ENCODE assay signal across 8 mouse cellular contexts in the genomic region with DNA sequence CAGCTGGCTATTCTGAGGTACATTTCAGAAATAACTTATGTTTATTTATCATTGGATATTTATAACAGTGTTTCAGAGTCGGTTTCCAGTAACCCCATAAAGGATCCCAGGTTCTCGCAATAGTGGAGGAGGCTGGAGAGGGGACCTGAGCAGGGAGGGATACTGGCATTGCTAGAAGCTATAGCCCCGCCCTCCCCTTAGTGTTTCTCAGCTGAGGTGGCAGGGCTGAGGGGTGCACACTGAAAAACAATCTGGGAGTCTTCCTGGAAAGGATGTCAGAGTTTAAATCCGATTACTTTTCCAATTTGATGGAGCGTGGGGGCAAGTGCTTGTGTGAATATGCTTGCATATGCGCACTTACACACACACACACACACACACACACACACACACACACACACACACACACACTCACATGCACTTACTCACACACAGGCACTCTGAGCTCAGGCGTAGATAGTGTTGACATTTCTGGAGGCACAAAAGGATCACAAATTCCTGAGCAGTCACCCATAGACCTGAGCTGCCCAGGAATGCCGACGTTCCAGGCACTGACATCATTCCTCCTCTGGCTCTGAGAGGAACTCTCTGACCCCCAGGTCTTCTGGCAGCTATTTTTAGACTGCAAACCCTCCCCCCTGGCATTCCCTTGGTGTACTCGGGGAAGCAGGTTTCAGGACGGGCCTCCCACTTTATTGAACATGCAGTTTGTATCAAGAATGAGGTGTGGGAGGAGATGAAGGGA.
DNase-seq lines count a peak whose midpoint lies in the region; ATAC-seq and TF ChIP-seq lines count a peak whose summit lies in the region.
"Had no signal": no experiment of that assay in that cellular context is flagged by ENCODE, and none has a peak within 500 bp of the region (broad histone marks: within the 10 kb centered on the region; RNA-seq: fewer than 3 reads in every experiment).

No protein-coding gene starts in this region.

- H3K4me2 ChIP-seq in heart, embryonic 15.5 days, result peak overlapping the region; percentile 22; the same call in 1 of the 2 replicates
- no peak overlapping the region for H3K4me2 ChIP-seq in limb, embryonic 14.5 days (replicated peaks; ENCODE audit: low read depth, low read length, severe bottlenecking)

- no peaks in the 10 kb centered on the region for H3K36me3 ChIP-seq in heart, embryonic 15.5 days
- no peaks in the 10 kb centered on the region for H3K36me3 ChIP-seq in limb, embryonic 14.5 days (ENCODE audit: control insufficient read depth, insufficient read depth, low read length)

- no peak overlapping the region for H3K9ac ChIP-seq in heart, embryonic 15.5 days
- H3K9ac ChIP-seq in limb, embryonic 14.5 days (ENCODE audit: low read depth, low read length, severe bottlenecking), result no peak overlapping the region

- no peak overlapping the region for H3K4me3 ChIP-seq in heart, embryonic 15.5 days
- no peak overlapping the region for H3K4me3 ChIP-seq in limb, embryonic 14.5 days (replicated peaks; ENCODE audit: low read length)
- H3K4me3 ChIP-seq: erythroblast, embryonic 14.5 days had no signal

- no peaks in the 10 kb centered on the region for H3K9me3 ChIP-seq in heart, embryonic 15.5 days (replicated peaks)
- no peaks in the 10 kb centered on the region for H3K9me3 ChIP-seq in limb, embryonic 14.5 days (ENCODE audit: control insufficient read depth, low read length)

- no peaks in the 10 kb centered on the region for H3K27me3 ChIP-seq in heart, embryonic 15.5 days
- H3K27me3 ChIP-seq in limb, embryonic 14.5 days (ENCODE audit: control insufficient read depth, insufficient read depth, low read length), result no peaks in the 10 kb centered on the region

- peak; percentile 94 for ATAC-seq in heart, embryonic 15.5 days (replicated peaks; ENCODE audit: insufficient number of reproducible peaks, insufficient read depth, low FRiP score, low read depth)
- ATAC-seq in limb, embryonic 14.5 days (ENCODE audit: low FRiP score, low read depth), result peak; percentile 88

- no peak for TF ChIP-seq POLR2A in brain, embryonic 14.5 days (IDR thresholded peaks at IDR 0.05; ENCODE audit: borderline replicate concordance, extremely low read depth, insufficient read depth, insufficient read length, poor library complexity, severe bottlenecking)
- TF ChIP-seq POLR2A in limb, embryonic 14.5 days (IDR thresholded peaks at IDR 0.05; ENCODE audit: borderline replicate concordance, extremely low read depth, insufficient read depth, insufficient read length), result no peak

- peaks cover 19% of the 10 kb centered on the region for H3K4me1 ChIP-seq in heart, embryonic 15.5 days (replicated peaks)
- peaks cover 16% of the 10 kb centered on the region for H3K4me1 ChIP-seq in limb, embryonic 14.5 days (ENCODE audit: control insufficient read depth, insufficient read depth, low read length)

- peak overlapping the region; percentile 83 for H3K27ac ChIP-seq in heart, embryonic 15.5 days
- H3K27ac ChIP-seq in limb, embryonic 14.5 days (replicated peaks; ENCODE audit: low read depth, low read length), result peak overlapping the region; percentile 21; the same call in 1 of the 2 replicates

- no peak for TF ChIP-seq CTCF in brain, embryonic 14.5 days (IDR thresholded peaks at IDR 0.05; ENCODE audit: borderline replicate concordance, extremely low read depth, insufficient read depth, insufficient read length)

- peak; percentile 96 for DNase-seq in Muller cell, postnatal 12 days (ENCODE audit: inconsistent ontology term)
- peak; percentile 34 for DNase-seq in brain, embryonic 14.5 days (ENCODE audit: low read depth)
- peak; percentile 73 for DNase-seq in limb, embryonic 14.5 days (ENCODE audit: low spot score)
- peak; percentile 71 for DNase-seq in retina, postnatal 1 day
- no peak for DNase-seq in spleen, postnatal 36 days (ENCODE audit: low spot score in 2 of 2)
- no peak for DNase-seq in thymus, postnatal 10 days (ENCODE audit: low spot score in 2 of 2)

- 13% methylated on average over 11 of the region's 11 CpGs for WGBS in heart, embryonic 15.5 days
- WGBS in limb, embryonic 14.5 days, result 22% methylated on average over 11 of the region's 11 CpGs

Comparison
In these comparisons a context has a peak if more than half of its experiments do, and no peak if none do; other contexts are left out.
1. DNase-seq: peak in Muller cell, postnatal 12 days (single experiment), brain, embryonic 14.5 days (single experiment), limb, embryonic 14.5 days (single experiment) and retina, postnatal 1 day (single experiment); none in spleen, postnatal 36 days (0 of 2) and thymus, postnatal 10 days (0 of 2).